Mouse (Mus musculus) kidney, postnatal 4 days (tissue): Measurements from ENCODE around the gene Tns3.
"Not testable (repeated sequence)": the region's sequence is repeated elsewhere in the genome, so short reads cannot be mapped to it uniquely, and the experiment has no call there.

Experiments
- DNase-seq, 2 experiments: peaks; one replicate each; pipeline ENCODE4 v3.0.0; 2021; ENCODE audit warnings: mixed read lengths in 2 of 2

The Tns3 gene

GRCm38 (mm10) chr11:8644272-8644671 lies 20.1 kb downstream of the Tns3 start:
- no peak for DNase-seq

- no peak for DNase-seq
These were observed 22.6 kb downstream of the Tns3 start for GRCm38 (mm10) chr11:8641634-8642277.

- DNase-seq = no peak
These were observed 24.6 kb downstream of the Tns3 start for GRCm38 (mm10) chr11:8639726-8640125.

DNA sequence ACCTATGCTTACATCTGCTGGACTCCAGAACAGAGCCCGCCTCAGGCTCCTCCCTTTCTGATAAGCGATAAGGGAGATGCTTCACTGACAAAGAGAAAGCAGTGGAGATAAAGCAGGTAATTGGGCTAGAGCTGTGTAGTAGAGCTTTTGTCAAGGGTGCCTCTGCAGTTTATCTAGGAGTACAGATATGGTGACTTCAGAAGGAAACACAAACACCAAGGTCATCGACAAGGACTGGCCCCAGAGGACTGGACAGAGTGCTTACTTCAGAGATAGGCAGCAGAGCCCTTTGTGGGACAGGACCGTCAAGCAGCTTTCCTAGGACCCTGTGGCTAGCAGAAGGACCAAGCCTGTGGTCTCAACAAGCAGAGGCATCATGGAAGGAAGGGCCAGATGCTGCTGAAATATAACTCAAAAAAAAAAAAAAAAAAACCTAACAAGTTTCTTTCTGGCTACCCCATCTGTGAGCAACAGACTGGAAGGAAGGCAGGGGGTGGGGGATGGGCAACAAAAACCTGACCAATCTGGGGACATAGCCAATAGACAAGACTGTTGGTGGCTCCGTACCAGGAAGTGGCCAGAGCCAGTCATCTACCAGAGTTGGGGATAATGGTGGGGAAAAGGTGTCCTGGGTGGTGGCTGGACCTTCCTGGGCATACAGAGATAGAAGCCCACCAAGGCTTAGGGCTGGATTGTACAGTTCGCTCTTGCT lies 25.2 kb downstream of the Tns3 start:
- peak in 1 of 2 experiments; percentile 43 for DNase-seq

GRCm38 (mm10) chr11:8637469-8638447 lies 26.6 kb downstream of the Tns3 start:
- DNase-seq = no peak

DNA sequence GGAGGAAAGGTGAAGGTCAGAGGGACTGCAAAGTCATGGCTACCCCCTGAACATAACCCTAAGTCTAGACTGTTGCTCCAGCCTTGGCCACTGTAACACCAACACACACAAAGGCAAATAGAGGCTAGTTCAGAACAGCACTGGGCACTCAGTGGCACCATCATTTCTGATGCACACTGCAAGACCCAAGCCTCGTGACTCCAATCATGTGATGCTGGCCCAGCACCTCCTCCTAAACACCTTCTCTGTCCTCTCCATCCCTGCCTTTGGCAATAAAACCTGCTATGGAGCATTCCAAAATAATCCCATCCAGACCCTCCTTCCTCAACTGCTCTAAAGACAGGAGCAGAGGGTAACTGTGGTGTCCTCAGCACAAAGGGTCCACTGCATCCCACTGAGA lies 27.7 kb downstream of the Tns3 start:
- no peak for DNase-seq

- no peak for DNase-seq
These were observed 28.6 kb downstream of the Tns3 start for GRCm38 (mm10) chr11:8635778-8636177.

DNA sequence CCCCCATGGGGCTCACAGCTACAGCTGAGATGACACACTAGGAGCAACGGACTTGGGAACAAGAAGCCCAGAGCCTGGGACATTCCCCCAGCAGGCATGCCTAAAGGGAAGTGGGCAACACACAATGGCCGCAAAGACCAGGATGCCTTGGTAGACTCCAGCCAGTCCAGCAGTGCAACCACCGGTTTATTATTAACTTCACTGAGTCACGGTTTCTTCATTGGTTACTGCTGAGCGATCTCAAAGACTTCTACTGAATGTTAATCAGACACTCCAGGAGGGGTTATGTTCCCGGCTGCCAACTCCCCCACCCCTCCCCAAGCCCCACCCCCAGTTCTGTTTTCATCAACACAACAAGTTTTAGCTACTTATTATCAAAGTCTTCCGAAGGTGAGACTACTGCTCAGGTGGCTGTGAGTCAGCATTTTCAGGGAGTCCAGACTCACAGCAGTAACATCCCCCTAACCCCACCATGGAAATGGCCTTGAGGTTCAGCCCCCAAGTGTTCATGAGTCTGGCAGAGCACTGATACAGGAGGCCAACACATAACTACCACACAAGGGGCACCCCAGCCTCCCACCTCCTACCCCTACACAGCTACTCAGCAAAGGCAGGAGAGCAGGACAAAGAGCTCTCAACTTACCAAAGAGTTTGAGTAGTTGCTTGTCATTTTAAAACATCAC lies 29.5 kb downstream of the Tns3 start:
- DNase-seq = peak; percentile 58 to 70

GRCm38 (mm10) chr11:8632163-8632562 lies 32.2 kb downstream of the Tns3 start:
- DNase-seq = no peak

DNA sequence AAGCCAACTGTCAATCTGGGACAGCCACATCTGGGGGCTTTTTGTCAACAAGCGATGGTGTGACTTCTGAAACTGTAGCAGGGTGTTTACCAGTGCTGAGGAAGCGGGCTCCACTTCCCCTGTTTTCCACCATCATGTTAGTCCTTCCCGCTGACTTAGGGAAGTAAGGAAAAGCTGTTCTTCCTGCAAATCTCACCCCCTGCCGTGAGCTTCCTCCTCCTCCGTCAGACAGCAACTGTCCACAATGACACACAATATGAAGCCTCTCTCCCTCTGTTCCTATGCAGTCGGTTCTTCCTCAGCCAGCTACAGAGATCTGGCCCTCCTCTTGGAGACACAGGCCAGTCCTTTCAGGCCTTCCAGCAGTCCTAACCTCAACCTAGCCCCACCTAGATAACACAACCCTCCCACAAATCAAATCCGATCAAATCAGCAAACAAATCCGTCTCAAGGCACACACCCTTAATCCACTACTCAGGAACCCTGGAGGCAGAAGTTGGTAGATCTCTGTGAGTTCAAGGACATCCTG lies 34.4 kb downstream of the Tns3 start:
- no peak for DNase-seq

DNA sequence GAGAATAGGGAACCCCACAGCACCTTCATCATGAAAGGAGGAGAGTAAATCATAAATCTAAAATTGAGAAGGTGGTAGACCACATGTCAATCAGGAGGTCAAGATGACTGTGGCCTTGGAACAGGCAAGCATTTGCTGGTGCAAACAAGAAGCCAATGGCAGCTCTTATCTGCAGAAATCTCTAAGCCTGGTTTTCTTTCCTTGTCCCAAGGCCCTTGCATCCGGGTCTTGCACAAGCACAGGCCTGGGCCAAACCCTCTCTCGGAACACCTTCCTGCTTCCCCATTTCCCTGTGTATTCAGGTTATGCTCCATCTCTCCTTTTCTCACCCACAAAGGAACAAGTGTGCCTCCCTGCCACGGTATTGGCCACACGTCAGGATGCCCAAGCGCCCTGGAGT lies 35.0 kb downstream of the Tns3 start:
- no peak for DNase-seq

- DNase-seq = peak; percentile 40 to 58
These were observed 35.5 kb downstream of the Tns3 start for GRCm38 (mm10) chr11:8628846-8629253.

- no peak for DNase-seq
These were observed 37.2 kb downstream of the Tns3 start for GRCm38 (mm10) chr11:8627156-8627555.

DNA sequence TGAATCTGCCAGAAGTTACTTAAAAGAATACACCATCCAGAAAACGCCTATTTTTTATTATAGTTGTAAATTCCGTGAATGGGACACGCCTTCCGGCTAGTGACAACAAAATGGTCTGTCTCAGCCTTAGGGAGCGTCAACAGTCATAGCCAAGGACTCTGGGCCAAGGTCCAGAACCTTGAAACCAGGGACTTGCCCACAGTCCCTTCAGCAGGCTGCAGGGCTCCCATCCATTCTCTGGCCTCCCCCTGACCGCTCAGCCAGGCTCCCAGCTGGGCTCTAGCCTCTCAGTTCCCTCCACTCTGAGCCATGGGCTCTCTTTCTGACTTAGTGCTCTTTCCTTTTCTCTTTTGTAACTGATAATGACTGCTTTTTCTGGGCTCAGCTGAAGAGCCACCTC lies 37.6 kb downstream of the Tns3 start:
- DNase-seq = peak in 1 of 2 experiments; percentile 42

GRCm38 (mm10) chr11:8625915-8626604 lies 38.3 kb downstream of the Tns3 start:
- no peak for DNase-seq

GRCm38 (mm10) chr11:8625451-8625850 lies 38.9 kb downstream of the Tns3 start:
- DNase-seq = peak; percentile 49 to 61

GRCm38 (mm10) chr11:8624179-8624886 lies 40.0 kb downstream of the Tns3 start:
- DNase-seq = peak; percentile 70 to 81

GRCm38 (mm10) chr11:8623852-8624178 lies 40.5 kb downstream of the Tns3 start:
- no peak for DNase-seq

DNA sequence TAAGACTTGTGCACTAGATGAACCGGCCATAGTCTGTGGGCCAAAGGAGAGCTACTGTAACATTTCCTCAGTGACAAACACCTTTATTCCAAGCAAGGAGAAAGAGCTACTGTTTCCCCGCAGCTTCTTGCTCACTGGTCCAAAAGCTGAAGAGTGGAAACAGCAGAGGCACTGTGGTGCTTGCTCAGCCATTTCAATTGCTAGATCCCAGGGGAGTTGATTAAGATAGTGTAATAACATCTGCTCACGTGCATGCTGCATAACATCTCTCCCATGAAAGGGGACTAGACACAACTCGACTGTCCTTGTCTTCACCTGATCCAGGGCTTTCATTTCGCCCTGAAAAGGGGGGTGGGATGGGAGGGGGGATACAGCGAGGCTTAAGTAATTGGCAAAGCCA lies 41.7 kb downstream of the Tns3 start:
- DNase-seq = no peak

- not testable (repeated sequence) for DNase-seq
These were observed 45.2 kb downstream of the Tns3 start for GRCm38 (mm10) chr11:8619111-8619510.

DNA sequence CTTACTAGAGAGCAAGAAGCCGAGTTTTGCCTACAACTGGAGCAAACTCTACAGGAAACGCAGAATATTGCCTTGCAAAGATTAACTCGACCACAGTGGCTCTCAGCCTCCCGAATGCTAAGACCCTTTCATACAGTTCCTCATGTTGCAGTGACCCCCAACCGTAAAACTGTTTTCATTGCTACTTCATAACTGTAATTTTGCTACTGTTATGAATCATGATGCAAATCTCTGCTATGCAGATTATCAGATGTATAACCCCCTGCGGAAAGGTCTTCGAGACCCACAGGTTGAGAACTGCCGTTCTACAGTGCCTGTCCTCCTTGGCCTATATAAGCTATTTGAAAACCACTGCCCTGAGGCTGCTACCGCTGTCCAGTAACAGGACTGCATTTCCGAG lies 46.0 kb downstream of the Tns3 start:
- no peak for DNase-seq
